Mouse (Mus musculus) CH12.LX (cell line): ENCODE data around the gene Fer.

ENCODE experiments used
- CTCF ChIP-seq, 2 experiments: IDR thresholded peaks in 1 of 2; conservative IDR thresholded peaks in 1 of 2; 2 replicates each; pipeline ENCODE4 v1.5.1; 2011 to 2012; ENCODE audit warnings: low read depth in 2 of 2, low read length in 2 of 2, improper control_type of control experiment in 1 of 2, inconsistent platforms in 1 of 2, mild to moderate bottlenecking in 1 of 2, moderate library complexity in 1 of 2
- ELF1 ChIP-seq: IDR thresholded peaks from 2 replicates; pipeline ENCODE4 v1.6.1; 2014; ENCODE audit warnings: low read depth, mild to moderate bottlenecking, inconsistent platforms, low read length, improper control_type of control experiment
- EP300 ChIP-seq: IDR thresholded peaks from 2 replicates; pipeline ENCODE4 v1.6.1; 2011; ENCODE audit warnings: low read length, improper control_type of control experiment
- MAX ChIP-seq: IDR thresholded peaks from 2 replicates; pipeline ENCODE4 v1.6.1; 2011; ENCODE audit warnings: low read length, improper control_type of control experiment
- MYC ChIP-seq: IDR thresholded peaks from 2 replicates; pipeline ENCODE4 v1.6.1; 2011; ENCODE audit warnings: low read depth, mild to moderate bottlenecking, improper control_type of control experiment, low read length
- PAX5 ChIP-seq: IDR thresholded peaks from 2 replicates; pipeline ENCODE4 v1.6.1; 2012; ENCODE audit warnings: low read length, inconsistent platforms, mixed read lengths
- TBP ChIP-seq: conservative IDR thresholded peaks from 2 replicates; pipeline ENCODE4 v1.6.1; 2011; ENCODE audit warnings: low read depth, low read length, improper control_type of control experiment

- no peak for TF ChIP-seq TBP
- no peak for TF ChIP-seq CTCF (conservative IDR thresholded peaks at IDR 0.05 in 1 of 2, IDR thresholded peaks at IDR 0.05 in 1 of 2; ENCODE audit: low read depth in 2 of 2, low read length in 2 of 2)
- no peak for TF ChIP-seq EP300
- no peak for TF ChIP-seq PAX5
- no peak for TF ChIP-seq MAX
- no peak for TF ChIP-seq MYC
- TF ChIP-seq ELF1: no peak
Observed at GRCm38 (mm10) chr17:64122556-64122955, 259.7 kb downstream of the Fer start.
